Mouse (Mus musculus) thymus, adult 2 months (tissue): ENCODE results near the gene Oip5.

Experiments used
- CTCF ChIP-seq: fragments of 200-500 bp; IDR thresholded peaks from 2 replicates; pipeline ENCODE4 v1.5.1; 2012; ENCODE audit warnings: mild to moderate bottlenecking, control low read depth, low read length, moderate library complexity, borderline replicate concordance; ENCODE audit not compliant: control insufficient read depth, poor library complexity, insufficient read depth; ENCODE audit errors: extremely low read depth
- POLR2A ChIP-seq: fragments of 200-500 bp; IDR thresholded peaks from 2 replicates; pipeline ENCODE4 v1.6.1; 2012; ENCODE audit warnings: mild to moderate bottlenecking, low read length, control low read depth, moderate library complexity; ENCODE audit not compliant: control insufficient read depth, poor library complexity, insufficient read depth; ENCODE audit errors: extremely low read depth

- TF ChIP-seq CTCF: no peak
- TF ChIP-seq POLR2A: no peak
Observed at GRCm38 (mm10) chr2:119617841-119618198, 449 bp downstream of the Oip5 start.
